Mouse (Mus musculus) urinary bladder, postnatal 25 days (tissue): ENCODE measurements around the gene Ccdc28a.

Source experiments
- DNase-seq: peaks from one replicate; pipeline ENCODE4 v3.0.0; 2022; ENCODE audit warnings: low spot score

The Ccdc28a gene

GRCm38 (mm10) chr10:18194156-18194555 is 40.6 kb downstream of the Ccdc28a start:
- no peak for DNase-seq

GRCm38 (mm10) chr10:18193221-18193620 is 41.6 kb downstream of the Ccdc28a start:
- DNase-seq = no peak

- no peak for DNase-seq
These were observed 43.1 kb downstream of the Ccdc28a start for GRCm38 (mm10) chr10:18191706-18192105.

- no peak for DNase-seq
These were observed 45.3 kb downstream of the Ccdc28a start for GRCm38 (mm10) chr10:18189498-18189897.

GRCm38 (mm10) chr10:18188564-18188963 is 46.2 kb downstream of the Ccdc28a start:
- DNase-seq = no peak

- DNase-seq = no peak
These were observed 52.6 kb downstream of the Ccdc28a start for GRCm38 (mm10) chr10:18182246-18182645.

GRCm38 (mm10) chr10:18177304-18177703 is 57.5 kb downstream of the Ccdc28a start:
- no peak for DNase-seq

GRCm38 (mm10) chr10:18176722-18177121 is 58.1 kb downstream of the Ccdc28a start:
- DNase-seq = no peak

- no peak for DNase-seq
These were observed 59.7 kb downstream of the Ccdc28a start for GRCm38 (mm10) chr10:18175087-18175486.
